Mouse (Mus musculus): Measurements from ENCODE around the gene Ccdc125. TPM values are rescaled to one million over a fixed set of nuclear protein-coding genes. Genes with fewer than 3 reads are reported as not detected.

The Ccdc125 gene
- total RNA-seq (2023): 10 to 100 TPM; 11.5 to 17.8 TPM

GRCm38 (mm10) chr13:100669291-100670022 is at the start of gene Ccdc125:
TSS of gene Ccdc125 (plus strand) at chr13:100669717.

GRCm38 (mm10) chr13:100650550-100651438 is 18.7 kb upstream of the Ccdc125 start, which contains the start of the genes Ak6 and Rad17:
TSS of gene Ak6 (plus strand) at chr13:100650979.
TSS of gene Rad17 (minus strand) at chr13:100651051.

GRCm38 (mm10) chr13:100651439-100652186 is 17.9 kb upstream of the Ccdc125 start, which contains the start of gene Taf9:
TSS of gene Taf9 (plus strand) at chr13:100651579.

GRCm38 (mm10) chr13:100730861-100731176 is 61.3 kb downstream of the Ccdc125 start, which contains the start of gene Cdk7:
TSS of gene Cdk7 (minus strand) at chr13:100730939.

GRCm38 (mm10) chr13:100744036-100744744 is 74.7 kb downstream of the Ccdc125 start, which contains the start of gene Mrps36:
TSS of gene Mrps36 (minus strand) at chr13:100744659.

Other genes starting within 250 kb of the Ccdc125 start
- not detected for gene Naip1, start 216.8 kb upstream of the Ccdc125 start, total RNA-seq (2023)
- gene Gtf2h2, start 177.1 kb upstream of the Ccdc125 start, total RNA-seq (2023): 10 to 100 TPM; 62.5 to 68.3 TPM
- not detected for gene Ocln, start 117.0 kb upstream of the Ccdc125 start, total RNA-seq (2023)
- gene Marveld2, start 52.7 kb upstream of the Ccdc125 start, total RNA-seq (2023): 10 to 100 TPM; 11.5 to 12.1 TPM
- 100 to 1,000 TPM in 1 of 2 experiments, 10 to 100 TPM in 1; 94.5 to 113 TPM for gene Ak6, start 18.7 kb upstream of the Ccdc125 start, total RNA-seq (2023)
- 10 to 100 TPM; 36.1 to 39.4 TPM for gene Rad17, start 18.7 kb upstream of the Ccdc125 start, total RNA-seq (2023)
- 10 to 100 TPM; 18.1 to 26.9 TPM for gene Taf9, start 18.1 kb upstream of the Ccdc125 start, total RNA-seq (2023)
- 10 to 100 TPM; 42.3 to 45.6 TPM for gene Cdk7, start 61.2 kb downstream of the Ccdc125 start, total RNA-seq (2023)
- gene Mrps36, start 74.9 kb downstream of the Ccdc125 start, total RNA-seq (2023): 10 to 100 TPM; 25.5 to 35.1 TPM
- gene Cenph, start 106.2 kb downstream of the Ccdc125 start, total RNA-seq (2023): 1 to 10 TPM; 1.7 to 2.2 TPM
- 1 to 10 TPM; 2.9 to 3.6 TPM for gene Ccnb1, start 116.9 kb downstream of the Ccdc125 start, total RNA-seq (2023)
- gene Slc30a5, start 163.7 kb downstream of the Ccdc125 start, total RNA-seq (2023): 100 to 1,000 TPM; 111 to 114 TPM